Mouse (Mus musculus) cerebellum, adult 11 months (tissue): Measurements from ENCODE around the gene Cdip1.
"Not testable (repeated sequence)": the region's sequence is repeated elsewhere in the genome, so short reads cannot be mapped to it uniquely, and the experiment has no call there.

Source experiments
- DNase-seq: peaks from one replicate; pipeline ENCODE4 v3.0.0; 2022

Gene Cdip1

DNA sequence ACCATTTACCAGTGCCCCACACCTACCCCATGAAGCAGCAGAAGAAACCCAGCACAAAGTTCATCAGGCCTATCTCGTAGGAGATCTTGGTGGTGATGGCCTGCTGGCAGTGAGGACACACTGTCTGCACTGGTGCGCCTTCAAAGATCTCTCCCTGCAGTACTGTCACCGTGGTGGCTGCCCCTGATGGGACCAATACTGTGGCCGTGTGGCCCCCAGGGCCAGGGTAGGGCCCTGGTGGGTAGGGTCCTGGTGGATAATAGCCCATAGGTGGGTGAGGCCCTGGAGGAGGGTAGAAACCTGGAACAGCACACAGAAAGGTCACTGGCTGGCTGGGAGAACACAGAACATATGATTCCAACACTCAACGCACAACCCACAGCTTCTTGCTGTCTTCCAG is 21.4 kb downstream of the Cdip1 start:
- DNase-seq: no peak

DNA sequence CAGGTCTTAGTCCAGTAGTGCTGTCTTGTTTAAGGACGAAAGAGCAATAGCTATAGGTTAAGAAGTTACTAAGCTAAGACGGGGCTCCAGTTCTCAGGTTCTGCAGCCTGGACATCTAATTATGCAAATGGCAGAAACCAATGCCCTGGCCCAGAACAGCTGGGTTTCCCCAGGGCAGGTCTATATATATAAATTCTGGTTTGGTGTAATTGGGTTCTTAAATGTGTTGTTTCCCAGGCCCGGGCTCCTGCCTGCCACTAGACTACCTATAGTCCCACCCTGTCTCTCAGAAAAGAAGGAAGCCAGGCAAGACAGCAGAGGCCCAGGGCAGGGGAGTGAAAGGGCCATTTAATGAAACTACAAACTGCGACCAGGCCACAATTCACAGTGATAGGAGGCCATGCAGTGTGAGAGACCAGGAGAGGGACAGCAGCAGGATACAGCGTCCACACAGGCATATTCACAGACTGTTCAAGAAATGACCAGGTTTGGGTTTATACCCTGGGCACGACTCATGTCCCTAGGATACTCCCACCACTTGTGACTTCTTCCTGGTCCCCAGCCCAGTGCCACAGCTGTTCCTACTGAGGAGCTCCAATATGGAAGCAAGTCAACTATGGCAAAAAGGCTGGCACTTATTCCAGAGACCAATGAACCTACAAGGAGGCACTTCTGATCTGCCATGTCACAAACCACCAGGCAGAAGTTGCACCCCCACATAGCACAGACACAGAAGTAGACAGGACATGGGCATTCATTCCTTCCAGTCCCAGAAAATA is 22.9 kb downstream of the Cdip1 start:
- no peak for DNase-seq

DNA sequence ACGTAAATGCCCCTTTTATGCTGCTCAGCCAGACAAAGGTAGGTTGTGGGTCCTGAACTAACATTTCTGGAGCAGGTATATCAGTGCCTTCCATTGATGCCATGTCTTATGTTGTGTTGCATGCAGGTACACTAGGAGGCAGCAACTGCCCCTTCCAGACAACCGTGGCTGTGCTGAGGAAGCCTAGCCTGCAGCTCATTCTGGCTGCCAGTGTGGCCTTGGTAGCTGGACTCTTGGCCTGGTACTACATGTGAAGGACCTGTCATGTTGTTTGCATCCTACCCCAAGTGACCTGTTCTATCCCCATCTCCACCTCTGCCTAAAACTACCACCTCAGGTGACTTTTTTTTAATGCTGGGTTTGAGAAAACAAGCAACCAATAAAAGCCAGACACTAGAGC is 24.2 kb downstream of the Cdip1 start:
- DNase-seq: no peak

DNA sequence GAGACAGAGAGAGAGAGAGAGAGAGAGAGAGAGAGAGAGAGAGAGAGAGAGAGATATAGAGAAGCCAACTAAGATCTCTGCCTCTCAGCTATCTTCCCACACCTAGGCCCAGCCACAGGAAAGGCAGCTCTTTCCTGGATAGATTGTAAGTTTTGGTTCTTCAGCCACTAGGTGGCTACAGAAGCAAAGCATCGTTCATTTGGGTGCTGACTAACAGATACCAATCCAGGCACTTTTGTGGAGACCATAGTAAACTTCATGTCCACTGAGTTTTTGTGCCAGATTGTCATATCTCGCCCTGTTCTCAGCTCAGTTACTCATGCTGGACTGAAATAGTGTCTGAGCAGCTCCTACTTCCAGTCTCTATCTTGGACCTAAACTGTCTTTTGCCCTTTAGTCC is 26.8 kb downstream of the Cdip1 start:
- DNase-seq: no peak

- DNase-seq: no peak
These were observed 27.7 kb downstream of the Cdip1 start for GRCm38 (mm10) chr16:4762437-4762836.

- not testable (repeated sequence) for DNase-seq
These were observed 33.3 kb downstream of the Cdip1 start for GRCm38 (mm10) chr16:4756660-4757335.

DNA sequence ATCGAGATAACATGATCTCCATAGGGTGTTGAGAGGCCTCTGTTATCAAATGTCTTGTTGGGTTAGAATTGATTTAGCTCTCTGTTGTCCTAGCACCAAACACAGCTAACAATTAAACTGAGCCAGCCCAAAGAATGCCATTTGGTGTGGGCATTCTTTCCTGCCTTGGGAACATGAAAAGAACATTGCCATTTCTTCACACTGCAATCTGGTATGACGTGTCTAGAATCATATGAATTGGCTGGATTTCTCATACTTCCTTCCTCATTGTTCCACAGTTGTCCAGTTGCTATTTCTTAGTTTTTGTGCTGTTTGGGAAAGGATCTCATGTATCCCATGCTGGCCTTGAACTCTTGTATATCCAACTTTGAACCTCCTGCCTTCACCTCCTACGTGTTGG is 36.0 kb downstream of the Cdip1 start:
- DNase-seq: no peak

GRCm38 (mm10) chr16:4752155-4752554 is 37.9 kb downstream of the Cdip1 start:
- no peak for DNase-seq

- DNase-seq: no peak
These were observed 47.9 kb downstream of the Cdip1 start for GRCm38 (mm10) chr16:4742186-4742585.

- no peak for DNase-seq
These were observed 50.1 kb downstream of the Cdip1 start for GRCm38 (mm10) chr16:4739994-4740393.

- no peak for DNase-seq
These were observed 53.8 kb downstream of the Cdip1 start for GRCm38 (mm10) chr16:4736262-4736661.

DNA sequence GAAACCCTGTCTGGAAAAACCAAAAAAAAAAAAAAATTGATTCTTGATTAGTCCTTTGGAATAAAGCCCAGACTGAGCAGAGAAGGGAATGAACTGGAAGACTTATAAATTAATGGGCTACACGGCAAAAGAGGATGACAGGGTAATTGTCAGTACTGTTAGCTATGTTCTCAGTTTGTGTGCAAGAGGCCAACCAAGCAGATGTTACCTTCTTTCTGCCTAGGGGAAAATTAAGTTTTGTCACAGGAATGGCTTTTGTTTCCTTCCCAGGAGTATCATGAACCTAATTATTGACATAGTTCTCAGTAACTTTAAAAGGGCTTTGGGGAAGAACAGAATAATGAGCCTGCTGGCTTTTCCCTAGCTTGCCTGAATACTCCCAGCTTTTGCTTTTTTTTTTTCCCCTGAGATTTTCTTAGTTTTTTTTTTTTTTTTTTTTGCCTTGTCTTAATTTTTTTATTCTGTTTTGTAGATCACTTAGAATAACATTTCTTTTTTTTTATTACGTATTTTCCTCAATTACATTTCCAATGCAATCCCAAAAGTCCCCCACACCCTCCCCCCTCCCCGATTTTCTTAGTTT is 59.2 kb downstream of the Cdip1 start:
- no peak for DNase-seq

DNA sequence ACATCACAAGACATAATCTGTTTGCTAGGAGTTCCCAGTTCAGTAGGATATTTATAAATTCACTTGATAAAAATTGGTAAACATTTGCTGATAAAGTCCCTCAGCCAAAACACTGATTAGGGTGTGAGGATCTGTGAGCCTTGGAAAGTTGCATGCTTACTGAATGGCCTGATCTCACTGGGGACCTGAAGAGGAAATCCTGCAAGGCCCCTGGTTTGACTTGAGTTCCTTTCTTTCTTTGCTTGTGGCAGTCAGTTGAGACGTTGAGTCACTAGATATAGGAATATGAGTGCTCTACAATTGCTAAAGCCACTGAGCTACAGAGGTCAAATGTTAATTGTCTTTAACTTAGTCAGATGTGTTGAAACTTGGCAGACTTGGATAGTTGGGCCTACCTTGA is 62.1 kb downstream of the Cdip1 start:
- no peak for DNase-seq

DNA sequence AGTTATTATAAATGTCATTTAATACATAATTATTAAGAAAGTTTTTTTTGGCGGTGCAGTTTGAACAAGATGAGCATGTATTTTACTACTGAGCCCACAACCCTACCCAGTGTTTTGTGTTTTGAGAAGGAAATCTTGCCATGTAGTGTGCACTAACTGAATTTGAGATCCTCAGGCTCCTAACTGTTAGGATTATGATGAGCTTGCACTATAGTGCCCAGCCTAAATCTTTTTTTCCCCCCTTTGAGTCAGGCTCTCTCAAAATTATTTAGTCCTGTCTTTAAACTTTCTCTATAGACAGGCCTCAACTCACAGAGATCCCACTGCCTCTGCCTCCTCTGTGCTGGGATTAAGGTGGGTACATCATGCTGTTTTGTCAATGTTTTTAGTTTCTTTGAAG is 62.6 kb downstream of the Cdip1 start:
- no peak for DNase-seq

GRCm38 (mm10) chr16:4726528-4727128 is 63.5 kb downstream of the Cdip1 start:
- peak; percentile 50 for DNase-seq

DNA sequence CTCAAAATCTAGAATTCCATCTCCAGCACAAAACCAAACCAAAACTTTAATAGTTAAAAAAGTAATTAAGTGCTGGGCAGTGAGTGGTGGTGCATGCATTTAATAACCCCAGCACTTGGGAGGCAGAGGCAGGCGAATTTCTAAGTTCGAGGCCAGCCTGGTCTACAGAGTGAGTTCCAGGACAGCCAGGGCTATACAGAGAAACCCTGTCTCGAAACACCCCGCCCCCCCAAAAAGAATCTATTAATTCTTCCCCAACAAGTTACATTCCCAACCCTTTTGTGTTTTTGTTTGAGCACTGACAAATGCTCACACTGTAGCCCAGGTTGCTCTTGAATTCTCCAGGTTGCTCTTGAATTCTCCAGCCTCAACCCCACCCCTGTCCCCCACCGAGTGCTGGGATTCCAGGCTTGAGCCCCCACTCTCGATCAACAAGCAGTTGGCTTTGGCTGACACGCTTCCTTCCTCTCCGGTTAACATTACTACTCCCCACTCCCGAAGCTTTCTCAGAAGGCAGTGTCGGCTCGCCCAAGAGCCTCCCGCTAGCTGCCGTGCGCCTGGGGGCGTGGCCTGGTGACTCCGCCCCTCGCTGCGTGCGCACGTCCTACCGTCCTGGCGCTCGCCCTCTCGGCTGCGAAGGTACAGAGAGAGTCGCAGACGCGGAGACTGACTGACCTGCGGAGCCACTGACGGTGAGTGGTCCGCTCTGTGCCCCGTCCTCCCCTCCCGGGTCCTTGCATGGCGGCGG is 64.1 kb downstream of the Cdip1 start, which contains the start of gene Hmox2:
Gene Hmox2, plus strand, starts transcription at position 582 of the 748 bp plus-strand sequence.
- peak; percentile 94 for DNase-seq

DNA sequence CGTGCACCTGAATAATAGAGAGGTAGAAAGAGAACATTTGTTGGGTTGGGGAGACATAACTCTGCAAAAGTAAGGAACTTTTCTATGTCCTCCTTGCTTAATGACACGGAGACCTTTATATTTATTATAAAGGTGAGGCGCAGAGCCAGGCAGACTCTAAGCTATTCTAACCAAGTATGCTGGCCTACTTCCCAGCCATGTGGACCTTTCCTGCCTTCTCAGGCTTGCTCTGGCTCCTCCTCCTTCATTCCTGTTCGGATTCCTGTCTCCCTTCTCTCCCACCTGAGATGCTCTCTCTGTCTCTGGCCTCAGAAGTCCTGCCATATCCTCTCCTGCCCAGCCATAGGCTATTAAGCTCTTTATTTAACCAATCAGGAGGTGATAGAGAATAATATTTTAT is 64.8 kb downstream of the Cdip1 start:
- no peak for DNase-seq

DNA sequence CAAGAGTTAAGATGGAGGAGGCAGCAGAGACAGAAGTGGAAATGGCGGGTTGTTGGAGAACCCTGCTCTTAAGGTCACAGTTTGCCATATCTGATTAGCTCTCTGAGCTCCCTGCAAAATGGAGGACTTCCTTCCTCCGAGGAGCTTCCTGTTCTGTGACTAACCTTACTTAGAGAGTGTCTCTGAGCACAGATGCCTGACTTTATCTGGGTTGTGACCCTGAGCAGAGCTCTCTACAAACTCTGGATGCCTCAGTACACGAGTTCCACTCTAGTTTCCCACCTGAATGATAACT is 67.2 kb downstream of the Cdip1 start:
- DNase-seq: no peak

GRCm38 (mm10) chr16:4722128-4722914 is 67.8 kb downstream of the Cdip1 start:
- DNase-seq: no peak

GRCm38 (mm10) chr16:4718753-4719518 is 71.2 kb downstream of the Cdip1 start, which contains the start of gene Nmral1:
Gene Nmral1, minus strand, starts transcription at chr16:4719356.
- peak; percentile 74 for DNase-seq

DNA sequence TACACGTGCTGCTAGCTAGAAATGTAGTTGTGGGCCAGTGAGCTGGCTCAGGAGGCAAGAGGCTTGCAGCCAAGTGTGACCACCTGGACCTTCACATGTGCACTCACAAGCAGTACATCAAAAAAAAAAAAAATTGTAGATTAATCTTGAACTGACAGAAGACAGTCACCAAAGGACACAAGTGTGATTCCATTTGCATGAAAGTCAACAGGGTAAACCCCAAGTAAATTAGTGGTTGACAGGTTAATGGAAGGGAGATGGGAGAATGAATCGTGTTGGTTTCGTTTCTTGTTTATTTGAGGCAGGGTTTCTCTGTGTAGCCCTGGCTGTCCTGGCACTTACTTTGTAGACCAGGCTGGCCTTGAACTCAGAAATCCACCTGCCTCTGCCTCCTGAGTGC is 72.2 kb downstream of the Cdip1 start:
- no peak for DNase-seq
